ENCODE assay signal across 21 mouse cellular contexts in the genomic region with DNA sequence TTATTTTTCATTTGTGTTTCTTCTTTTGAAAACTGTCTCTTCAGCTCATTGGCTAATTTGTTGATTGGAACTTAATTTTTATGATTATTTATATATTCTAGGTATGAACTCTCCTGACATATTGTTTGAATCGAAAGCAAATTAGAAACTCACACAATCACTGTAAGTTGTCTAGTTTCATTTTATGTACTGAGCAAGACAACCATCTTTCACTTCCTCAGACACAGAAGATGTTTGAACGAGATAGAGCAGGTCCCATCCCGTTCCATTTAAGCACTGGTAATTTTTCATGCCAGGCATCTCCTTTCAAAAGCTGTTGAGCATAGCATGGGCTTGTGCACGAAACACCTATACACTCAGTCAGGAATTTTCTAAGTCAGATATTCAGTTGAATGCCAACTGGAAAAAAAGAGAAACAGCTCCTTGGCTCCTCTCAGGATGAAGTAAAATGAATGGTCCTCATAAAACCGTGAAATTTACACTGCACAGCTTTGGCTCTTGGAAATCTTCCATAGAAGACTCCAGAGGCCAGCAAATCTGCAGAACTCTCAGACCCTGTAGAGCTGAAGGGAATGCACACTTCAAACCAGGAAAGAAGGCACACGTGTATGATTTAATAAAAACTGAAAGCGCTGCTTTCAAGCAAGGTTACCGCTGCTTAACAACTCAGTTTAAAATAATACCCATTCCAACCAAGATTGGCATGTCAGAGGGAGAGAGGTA. TPM values are rescaled to one million over a fixed set of nuclear protein-coding genes. Genes with fewer than 3 reads are reported as not detected.
DNase-seq lines count a peak whose midpoint lies in the region; ATAC-seq and TF ChIP-seq lines count a peak whose summit lies in the region.
"Had no signal": no experiment of that assay in that cellular context is flagged by ENCODE, and none has a peak within 500 bp of the region (broad histone marks: within the 10 kb centered on the region; RNA-seq: fewer than 3 reads in every experiment).

No protein-coding gene starts in this region.

- no peaks in the 10 kb centered on the region for H3K27me3 ChIP-seq in hindbrain, postnatal 0 days (ENCODE audit: insufficient read depth, low read length)
- H3K27me3 ChIP-seq in hindbrain, embryonic 14.5 days (ENCODE audit: control insufficient read depth, insufficient read depth, low read length): no peaks in the 10 kb centered on the region
- H3K27me3 ChIP-seq in embryonic facial prominence, embryonic 15.5 days: no peaks in the 10 kb centered on the region
- H3K27me3 ChIP-seq: heart, embryonic 12.5 days; intestine, embryonic 15.5 days; liver, embryonic 15.5 days; midbrain, embryonic 12.5 days had no signal

- no peak for ATAC-seq in hindbrain, postnatal 0 days
- ATAC-seq in hindbrain, embryonic 14.5 days (ENCODE audit: low FRiP score): no peak
- no peak; the same call in 1 of the 2 replicates for ATAC-seq in embryonic facial prominence, embryonic 15.5 days (ENCODE audit: insufficient number of reproducible peaks, low FRiP score, low TSS enrichment, low read depth)
- ATAC-seq in megakaryocyte, adult 5-6 weeks (ENCODE audit: poor library complexity, severe bottlenecking): peak; percentile 45; the same call in 1 of the 2 replicates
- ATAC-seq: forebrain, postnatal 0 days; intestine, embryonic 15.5 days had no signal

- peak; percentile 11 for DNase-seq in hindbrain, postnatal 0 days (ENCODE audit: low spot score)
- no peak for DNase-seq in hindbrain, embryonic 14.5 days (ENCODE audit: low spot score)
- peak; percentile 69 for DNase-seq in A20 (ENCODE audit: low read depth, low spot score)
- no peak for DNase-seq in embryo, embryonic 10.5 days (ENCODE audit: low spot score)
- no peak for DNase-seq in cerebellum, adult 9-10 months
- DNase-seq: adrenal gland, postnatal 10 days; cerebellum, adult 2 months; forebrain, postnatal 0 days; gastrocnemius, postnatal 14 days; heart, adult 18-20 months; heart, postnatal 10 days; liver had no signal

- no peaks in the 10 kb centered on the region for H3K4me1 ChIP-seq in hindbrain, postnatal 0 days (ENCODE audit: insufficient read depth, low read length)
- H3K4me1 ChIP-seq in hindbrain, embryonic 14.5 days (replicated peaks; ENCODE audit: control insufficient read depth, insufficient read depth, low read length): no peaks in the 10 kb centered on the region
- no peaks in the 10 kb centered on the region for H3K4me1 ChIP-seq in embryonic facial prominence, embryonic 15.5 days
- H3K4me1 ChIP-seq: heart, embryonic 12.5 days; hindbrain, embryonic 10.5 days; intestine, embryonic 15.5 days; liver, embryonic 15.5 days; midbrain, embryonic 12.5 days had no signal

- H3K4me2 ChIP-seq in hindbrain, postnatal 0 days (ENCODE audit: low read depth, low read length): no peak overlapping the region
- no peak overlapping the region for H3K4me2 ChIP-seq in hindbrain, embryonic 14.5 days (replicated peaks)
- no peak overlapping the region for H3K4me2 ChIP-seq in embryonic facial prominence, embryonic 15.5 days (replicated peaks)
- H3K4me2 ChIP-seq: heart, embryonic 12.5 days; intestine, embryonic 15.5 days; liver, embryonic 15.5 days; midbrain, embryonic 12.5 days had no signal

- H3K9ac ChIP-seq in hindbrain, postnatal 0 days (replicated peaks; ENCODE audit: low read length): no peak overlapping the region
- H3K9ac ChIP-seq in hindbrain, embryonic 14.5 days: no peak overlapping the region
- H3K9ac ChIP-seq in embryonic facial prominence, embryonic 15.5 days: no peak overlapping the region
- H3K9ac ChIP-seq: forebrain, postnatal 0 days; heart, embryonic 12.5 days; intestine, embryonic 15.5 days; liver, embryonic 15.5 days; midbrain, embryonic 12.5 days had no signal

- H3K27ac ChIP-seq in hindbrain, postnatal 0 days: no peak overlapping the region
- no peak overlapping the region for H3K27ac ChIP-seq in hindbrain, embryonic 14.5 days
- H3K27ac ChIP-seq in embryonic facial prominence, embryonic 15.5 days (replicated peaks): 0 out of 2 replicates have a peak overlapping the region, but pooled peaks have one; percentile 25
- H3K27ac ChIP-seq: hindbrain, embryonic 10.5 days; intestine, embryonic 15.5 days; layer of hippocampus, adult 2 months; liver, embryonic 15.5 days; macrophage; midbrain, embryonic 12.5 days had no signal

- H3K4me3 ChIP-seq in hindbrain, postnatal 0 days (ENCODE audit: low read length): no peak overlapping the region
- H3K4me3 ChIP-seq in hindbrain, embryonic 14.5 days (replicated peaks; ENCODE audit: low read length): no peak overlapping the region
- no peak overlapping the region for H3K4me3 ChIP-seq in embryonic facial prominence, embryonic 15.5 days (replicated peaks)
- H3K4me3 ChIP-seq: heart, embryonic 12.5 days; hindbrain, embryonic 10.5 days; intestine, embryonic 15.5 days; layer of hippocampus, adult 2 months; liver, embryonic 15.5 days; midbrain, embryonic 12.5 days had no signal

- no peak for TF ChIP-seq CTCF in hindbrain, postnatal 0 days (IDR thresholded peaks at IDR 0.05; ENCODE audit: low read depth)

- no peaks in the 10 kb centered on the region for H3K36me3 ChIP-seq in hindbrain, postnatal 0 days (ENCODE audit: insufficient read depth, low read length)
- H3K36me3 ChIP-seq in hindbrain, embryonic 14.5 days (replicated peaks; ENCODE audit: control insufficient read depth, insufficient read depth): no peaks in the 10 kb centered on the region
- no peaks in the 10 kb centered on the region for H3K36me3 ChIP-seq in embryonic facial prominence, embryonic 15.5 days
- H3K36me3 ChIP-seq: heart, embryonic 12.5 days; hindbrain, embryonic 10.5 days; intestine, embryonic 15.5 days; liver, embryonic 15.5 days; midbrain, embryonic 12.5 days had no signal

- WGBS in hindbrain, postnatal 0 days: 71% methylated on average over 8 of the region's 8 CpGs
- WGBS in hindbrain, embryonic 14.5 days: 80% methylated on average over 8 of the region's 8 CpGs
- WGBS in embryonic facial prominence, embryonic 15.5 days: 52% methylated on average over 8 of the region's 8 CpGs

- no peaks in the 10 kb centered on the region for H3K9me3 ChIP-seq in hindbrain, postnatal 0 days (ENCODE audit: low read length)
- H3K9me3 ChIP-seq in hindbrain, embryonic 14.5 days (ENCODE audit: control insufficient read depth, low read length): no peaks in the 10 kb centered on the region
- H3K9me3 ChIP-seq in embryonic facial prominence, embryonic 15.5 days (replicated peaks): no peaks in the 10 kb centered on the region
- H3K9me3 ChIP-seq: heart, embryonic 12.5 days; hindbrain, embryonic 10.5 days; intestine, embryonic 15.5 days; liver, embryonic 15.5 days; midbrain, embryonic 12.5 days had no signal

RNA-seq across cellular contexts. Expression of gene Fam107b, which starts 8.1 kb away (rescaled TPM):
- 34.0 and 41.3 TPM in 2 replicates for total RNA-seq in hindbrain, postnatal 0 days (2014; rRNA removed)
- polyA plus RNA-seq in hindbrain, postnatal 0 days (2015; fragmentation: Nextera tagmentation; extraction: Ambion mirVana): 21.0 and 23.6 TPM in 2 replicates
- polyA plus RNA-seq in hindbrain, embryonic 14.5 days (2014; fragmentation: Nextera tagmentation; extraction: Ambion mirVana): 38.7 and 39.9 TPM in 2 replicates
- 34.8 and 42.7 TPM in 2 replicates for polyA plus RNA-seq in embryonic facial prominence, embryonic 15.5 days (2015; fragmentation: Nextera tagmentation; extraction: Ambion mirVana)
- total RNA-seq in megakaryocyte, adult 5-6 weeks (2015): 794 and 805 TPM in 2 replicates
- 673 and 930 TPM in 2 replicates for total RNA-seq in megakaryocyte, adult 5-6 weeks (2017)

Comparison
In these comparisons a context has a peak if more than half of its experiments do, and no peak if none do; other contexts are left out.
1. DNase-seq: peak in hindbrain, postnatal 0 days (single experiment) and A20 (single experiment); none in hindbrain, embryonic 14.5 days (single experiment), embryo, embryonic 10.5 days (single experiment) and cerebellum, adult 9-10 months (single experiment).